Mouse (Mus musculus): Measurements from ENCODE around the gene Rab25.

Gene Rab25

GRCm38 (mm10) chr3:88542486-88542885 is 5.6 kb downstream of the Rab25 start:
- DNase-seq (ENCODE audit: low spot score in 2 of 2): no peak

GRCm38 (mm10) chr3:88541622-88542401 is 6.3 kb downstream of the Rab25 start:
- DNase-seq (ENCODE audit: low spot score in 2 of 2): no peak

GRCm38 (mm10) chr3:88540085-88540484 is 8.0 kb downstream of the Rab25 start:
- DNase-seq (ENCODE audit: low spot score in 2 of 2): no peak

- no peak for DNase-seq (ENCODE audit: low spot score in 2 of 2)
These were observed 8.7 kb downstream of the Rab25 start for GRCm38 (mm10) chr3:88539397-88539796.

- DNase-seq (ENCODE audit: low spot score in 2 of 2): no peak
These were observed 9.6 kb downstream of the Rab25 start for GRCm38 (mm10) chr3:88538271-88539145.

- DNase-seq (ENCODE audit: low spot score in 2 of 2): no peak
These were observed 11.0 kb downstream of the Rab25 start for GRCm38 (mm10) chr3:88537146-88537545.

- peak; percentile 78 to 79 for DNase-seq (ENCODE audit: low spot score in 2 of 2)
These were observed 11.8 kb downstream of the Rab25 start for GRCm38 (mm10) chr3:88536103-88536930.

- DNase-seq (ENCODE audit: low spot score in 2 of 2): no peak
These were observed 12.6 kb downstream of the Rab25 start for GRCm38 (mm10) chr3:88535527-88535926.

- DNase-seq (ENCODE audit: low spot score in 2 of 2): no peak
These were observed 13.1 kb downstream of the Rab25 start for GRCm38 (mm10) chr3:88535005-88535404.

- no peak for DNase-seq (ENCODE audit: low spot score in 2 of 2)
These were observed 14.4 kb downstream of the Rab25 start for GRCm38 (mm10) chr3:88533706-88534105.

- DNase-seq (ENCODE audit: low spot score in 2 of 2): no peak
These were observed 15.2 kb downstream of the Rab25 start for GRCm38 (mm10) chr3:88532689-88533511.

GRCm38 (mm10) chr3:88532299-88532674 is 15.8 kb downstream of the Rab25 start, which contains the start of gene Mex3a:
Gene Mex3a (plus strand): TSS chr3:88532395.
- DNase-seq (ENCODE audit: low spot score in 2 of 2): no peak

- DNase-seq (ENCODE audit: low spot score in 2 of 2): peak; percentile 75 to 77
These were observed 16.5 kb downstream of the Rab25 start for GRCm38 (mm10) chr3:88531348-88532298.

- no peak for DNase-seq (ENCODE audit: low spot score in 2 of 2)
These were observed 17.8 kb downstream of the Rab25 start for GRCm38 (mm10) chr3:88530082-88530864.

- no peak for DNase-seq (ENCODE audit: low spot score in 2 of 2)
These were observed 18.7 kb downstream of the Rab25 start for GRCm38 (mm10) chr3:88529204-88530000.

- no peak for DNase-seq (ENCODE audit: low spot score in 2 of 2)
These were observed 19.5 kb downstream of the Rab25 start for GRCm38 (mm10) chr3:88528646-88529045.

- DNase-seq (ENCODE audit: low spot score in 2 of 2): no peak
These were observed 20.5 kb downstream of the Rab25 start for GRCm38 (mm10) chr3:88527565-88527964.

Data from right cerebral cortex, postnatal 36 days (tissue).